Mouse (Mus musculus): ENCODE results near the gene Arhgdia. TPM values are rescaled to one million over a fixed set of nuclear protein-coding genes. Genes with fewer than 3 reads are reported as not detected.

The Arhgdia gene
- total RNA-seq, 1 experiment from 2014 or later = 163 TPM

DNA sequence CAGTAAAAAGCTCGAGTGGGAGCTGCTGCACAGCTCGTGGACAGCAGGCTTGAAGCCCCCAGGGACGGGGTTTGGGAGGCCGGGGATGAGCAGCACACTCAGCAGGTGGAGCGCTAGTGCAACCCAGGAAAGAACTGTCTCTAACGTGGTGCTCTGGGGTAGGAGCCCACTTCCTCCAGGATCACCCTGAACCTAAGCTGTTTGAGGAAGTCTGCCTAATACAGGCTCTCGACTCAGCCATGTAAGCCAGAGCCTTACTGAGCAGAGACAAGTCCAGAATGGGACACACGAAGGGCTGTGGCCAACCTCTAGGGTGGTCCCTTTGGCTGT is 42.5 kb downstream of the Arhgdia start:
- no peak for ATAC-seq (replicated peaks; ENCODE audit: insufficient number of reproducible peaks, low FRiP score, low TSS enrichment, poor library complexity, severe bottlenecking)

DNA sequence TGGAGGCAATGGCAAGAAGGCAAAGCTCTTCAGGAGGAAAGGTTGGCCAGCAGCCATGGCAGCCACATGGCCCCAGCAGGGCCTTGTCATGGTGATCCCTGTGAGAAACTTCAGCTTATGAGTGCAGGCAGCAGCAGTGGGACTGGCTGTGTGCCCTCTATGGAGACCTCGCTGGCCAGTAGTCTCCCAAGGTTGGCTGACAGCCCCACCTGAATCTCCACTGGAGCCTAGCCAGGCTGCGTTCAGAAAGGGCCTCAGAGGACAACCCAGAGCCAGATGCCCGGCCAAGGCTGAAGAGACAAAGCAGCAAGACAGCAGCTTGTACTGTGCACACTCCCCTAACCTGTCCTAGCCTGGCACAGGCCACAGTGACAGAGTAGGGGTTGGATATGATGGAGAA is 42.9 kb downstream of the Arhgdia start:
- no peak for ATAC-seq (replicated peaks; ENCODE audit: insufficient number of reproducible peaks, low FRiP score, low TSS enrichment, poor library complexity, severe bottlenecking)

DNA sequence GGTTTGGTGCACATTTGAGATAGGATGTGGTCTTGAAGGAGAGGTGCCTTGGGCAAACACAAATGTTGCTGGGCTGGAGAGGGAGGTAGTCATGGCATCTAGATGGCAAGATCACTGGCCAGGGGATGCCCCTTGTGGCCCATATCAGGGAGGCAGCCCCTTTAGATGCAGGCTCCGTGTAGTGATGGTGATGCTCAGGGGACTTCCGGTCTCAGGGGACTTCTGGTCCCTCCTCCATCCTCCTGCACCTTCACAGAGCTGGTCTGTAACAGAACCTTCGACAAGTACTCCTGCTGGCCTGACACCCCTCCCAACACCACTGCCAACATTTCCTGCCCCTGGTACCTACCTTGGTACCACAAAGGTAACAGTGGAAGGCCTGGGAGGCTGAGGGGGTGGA is 45.6 kb downstream of the Arhgdia start:
- ATAC-seq (replicated peaks; ENCODE audit: insufficient number of reproducible peaks, low FRiP score, low TSS enrichment, poor library complexity, severe bottlenecking) = no peak

DNA sequence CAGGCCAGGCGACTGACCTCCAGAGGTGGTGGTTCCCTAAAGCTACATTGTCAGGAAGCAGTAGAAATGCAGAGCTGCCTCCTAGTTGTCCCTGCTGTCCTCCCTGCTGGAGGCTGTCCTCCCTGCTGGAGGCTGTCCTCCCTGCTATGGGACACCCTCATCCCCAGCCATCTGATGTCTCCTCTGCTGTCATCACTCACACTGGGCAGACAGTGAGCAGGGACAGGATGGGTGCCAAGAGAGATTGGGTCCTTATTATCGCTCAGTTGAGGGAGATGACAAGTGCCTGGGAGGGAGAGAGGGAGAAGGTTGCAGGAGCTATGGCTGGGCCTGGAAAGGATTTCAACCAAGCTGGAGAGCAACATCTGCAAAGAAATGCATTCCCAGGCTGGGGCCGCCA is 46.3 kb downstream of the Arhgdia start:
- no peak for ATAC-seq (replicated peaks; ENCODE audit: insufficient number of reproducible peaks, low FRiP score, low TSS enrichment, poor library complexity, severe bottlenecking)

DNA sequence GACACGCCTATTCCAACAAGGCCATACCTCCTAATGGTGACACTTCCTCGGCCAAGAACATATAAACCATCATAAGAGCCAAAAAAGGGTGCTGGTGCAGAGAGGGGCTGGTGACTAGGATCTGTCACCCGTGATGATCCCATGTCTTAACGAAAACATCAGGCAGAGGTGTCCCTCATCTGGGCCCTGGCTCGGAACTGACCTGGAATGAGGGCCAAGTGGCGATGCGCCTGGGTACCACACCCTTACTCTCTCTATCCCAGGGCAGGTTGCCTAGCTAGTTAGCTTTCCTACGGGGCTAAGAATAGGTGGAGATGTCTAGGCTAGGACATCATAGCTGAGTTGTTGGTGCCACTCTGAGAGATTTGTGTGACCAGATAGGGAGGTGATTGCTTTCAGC is 47.3 kb downstream of the Arhgdia start:
- ATAC-seq (replicated peaks; ENCODE audit: insufficient number of reproducible peaks, low FRiP score, low TSS enrichment, poor library complexity, severe bottlenecking) = no peak

DNA sequence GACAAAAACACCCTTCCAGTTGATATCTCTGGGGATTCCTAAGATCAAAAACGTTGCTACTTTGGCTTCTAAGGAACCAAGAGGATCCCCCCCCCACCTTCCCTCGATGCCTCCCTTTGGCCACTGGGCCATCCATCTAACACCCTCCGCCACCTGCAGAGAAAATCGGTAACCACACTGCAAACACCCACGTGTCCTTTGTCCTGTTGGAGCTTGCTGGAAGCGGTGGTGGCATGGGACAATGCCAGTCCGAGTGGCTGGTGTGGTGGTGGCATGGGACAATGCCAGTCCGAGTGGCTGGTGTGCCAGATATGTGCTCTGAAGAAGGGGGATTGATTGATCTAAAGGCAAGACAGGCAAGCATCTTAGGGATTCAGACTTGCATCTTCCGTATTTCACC is 49.8 kb downstream of the Arhgdia start:
- no peak for ATAC-seq (replicated peaks; ENCODE audit: insufficient number of reproducible peaks, low FRiP score, low TSS enrichment, poor library complexity, severe bottlenecking)

DNA sequence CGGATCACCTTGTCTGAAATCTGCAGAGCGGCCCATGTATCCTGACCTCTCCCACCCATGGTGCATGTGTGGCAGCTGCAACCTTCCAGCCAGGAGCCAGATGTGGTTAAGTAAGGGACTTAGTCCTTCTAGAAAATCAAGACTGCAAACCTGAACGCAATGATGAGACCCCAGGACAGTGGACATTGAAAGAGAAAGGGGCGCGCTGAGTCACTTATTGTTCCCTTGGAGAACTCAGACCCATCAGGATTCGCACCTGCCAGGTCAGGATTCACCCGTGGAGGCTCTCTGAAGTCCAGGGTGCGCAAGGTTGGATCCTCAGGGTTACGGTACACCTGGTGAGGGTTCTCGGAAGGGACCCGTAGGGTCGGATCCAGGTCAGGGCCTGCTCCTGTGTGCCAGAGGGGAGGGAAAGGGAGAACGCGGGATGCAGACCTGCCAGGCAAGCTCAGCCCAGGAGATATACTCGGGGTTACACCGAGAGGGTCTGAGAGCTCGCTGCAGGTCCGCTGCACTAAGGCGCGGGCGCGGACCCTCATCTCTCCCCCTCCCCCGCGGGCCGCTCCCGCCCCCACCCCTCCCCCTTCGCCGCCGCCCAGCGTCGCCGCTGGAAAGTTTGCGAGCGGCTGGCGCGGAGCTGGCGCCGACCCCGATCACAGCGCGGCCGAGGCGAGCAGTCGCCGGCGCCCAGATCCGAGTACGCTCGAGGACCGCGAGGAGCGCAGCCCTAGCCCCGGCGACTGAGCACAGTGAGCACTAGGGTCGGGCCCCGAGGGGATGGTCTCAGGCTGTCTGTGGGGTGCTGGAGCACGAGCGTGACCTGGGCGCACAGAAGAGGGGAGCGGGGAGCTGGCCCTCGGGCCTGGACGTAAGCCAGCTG is 51.1 kb downstream of the Arhgdia start, which contains the start of gene Gcgr:
TSS of gene Gcgr (plus strand) at position 615 of the 880 bp plus-strand sequence.
- ATAC-seq (replicated peaks; ENCODE audit: insufficient number of reproducible peaks, low FRiP score, low TSS enrichment, poor library complexity, severe bottlenecking) = no peak

DNA sequence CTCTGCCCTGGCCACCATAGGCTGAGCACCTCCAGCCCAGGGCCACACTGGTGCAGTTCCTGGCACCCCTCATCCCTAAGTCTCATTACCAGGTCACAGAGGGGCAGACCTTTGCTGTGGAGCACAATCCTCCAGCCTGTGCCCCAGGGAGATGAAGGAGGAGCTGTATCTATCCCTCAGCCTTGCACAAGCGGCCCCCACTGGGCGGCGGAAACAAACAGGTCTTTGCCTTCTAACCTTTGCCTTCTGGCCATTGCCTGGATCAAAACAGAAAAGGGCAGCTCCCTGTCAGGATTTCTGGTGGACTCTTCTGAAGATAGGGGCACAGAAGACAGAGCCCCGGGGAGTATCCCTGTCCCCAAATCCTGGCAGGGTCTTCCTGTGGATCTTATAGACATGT is 52.5 kb downstream of the Arhgdia start:
- ATAC-seq (replicated peaks; ENCODE audit: insufficient number of reproducible peaks, low FRiP score, low TSS enrichment, poor library complexity, severe bottlenecking) = no peak

Other genes starting within 250 kb of the Arhgdia start
- gene Actg1, start 233.1 kb downstream of the Arhgdia start, total RNA-seq (2017) = 1,753 to 2,142 TPM (median 1,849 TPM) in 3 replicates
- 0.29 to 0.75 TPM in 2 of 3 replicates, not detected in the other for gene Fscn2, start 220.1 kb downstream of the Arhgdia start, total RNA-seq (2017)
- 5.5 to 16.4 TPM (median 9.4 TPM) in 3 replicates for gene Faap100, start 202.9 kb downstream of the Arhgdia start, total RNA-seq (2017)
- 36.2 to 43.1 TPM (median 37.2 TPM) in 3 replicates for gene Nploc4, start 143.9 kb downstream of the Arhgdia start, total RNA-seq (2017)
- gene Tspan10, start 139.0 kb downstream of the Arhgdia start, total RNA-seq (2017) = not detected in 3 replicates
- gene Pde6g, start 128.1 kb downstream of the Arhgdia start, total RNA-seq (2017) = 0.29 TPM in 1 of 3 replicates, not detected in the others
- gene Oxld1, start 123.6 kb downstream of the Arhgdia start, total RNA-seq (2017) = 3.5 to 6.4 TPM (median 3.9 TPM) in 3 replicates
- gene Ccdc137, start 123.5 kb downstream of the Arhgdia start, total RNA-seq (2017) = 17.9 to 37.4 TPM (median 25.2 TPM) in 3 replicates
- gene Arl16, start 114.0 kb downstream of the Arhgdia start, total RNA-seq (2017) = 4.8 to 15.5 TPM (median 14.4 TPM) in 3 replicates
- 30.7 to 37.5 TPM (median 32.4 TPM) in 3 replicates for gene Mrpl12, start 97.0 kb downstream of the Arhgdia start, total RNA-seq (2017)
- gene Slc25a10, start 89.8 kb downstream of the Arhgdia start, total RNA-seq (2017) = 6.6 to 8.1 TPM (median 7.4 TPM) in 3 replicates
- gene Gcgr, start 50.9 kb downstream of the Arhgdia start, total RNA-seq (2017) = not detected in 3 replicates
- 13.8 to 21.9 TPM (median 16.9 TPM) in 3 replicates for gene Mcrip1, start 31.9 kb downstream of the Arhgdia start, total RNA-seq (2017)
- not detected in 3 replicates for gene Ppp1r27, start 30.5 kb downstream of the Arhgdia start, total RNA-seq (2017)
- 331 to 434 TPM (median 349 TPM) in 3 replicates for gene P4hb, start 8.4 kb downstream of the Arhgdia start, total RNA-seq (2017)
- 78.4 to 113 TPM (median 112 TPM) in 3 replicates for gene Alyref, start 16.7 kb upstream of the Arhgdia start, total RNA-seq (2017)
- 18.5 to 31.2 TPM (median 26.5 TPM) in 3 replicates for gene Anapc11, start 16.8 kb upstream of the Arhgdia start, total RNA-seq (2017)
- not detected in 3 replicates for gene Npb, start 26.9 kb upstream of the Arhgdia start, total RNA-seq (2017)
- 26.9 to 43.7 TPM (median 32.9 TPM) in 3 replicates for gene Pcyt2, start 36.3 kb upstream of the Arhgdia start, total RNA-seq (2017)
- 131 to 192 TPM (median 132 TPM) in 3 replicates for gene Sirt7, start 43.6 kb upstream of the Arhgdia start, total RNA-seq (2017)
- 28.8 to 34.0 TPM (median 33.8 TPM) in 3 replicates for gene Mafg, start 52.0 kb upstream of the Arhgdia start, total RNA-seq (2017)
- 0.57 to 0.58 TPM in 2 of 3 replicates, not detected in the other for gene Pycr1, start 62.1 kb upstream of the Arhgdia start, total RNA-seq (2017)
- not detected in 3 replicates for gene Myadml2, start 66.5 kb upstream of the Arhgdia start, total RNA-seq (2017)
- not detected in 3 replicates for gene Notum, start 79.6 kb upstream of the Arhgdia start, total RNA-seq (2017)
- 32.3 to 55.6 TPM (median 50.2 TPM) in 3 replicates for gene Aspscr1, start 91.3 kb upstream of the Arhgdia start, total RNA-seq (2017)
- 27.0 to 58.3 TPM (median 41.9 TPM) in 3 replicates for gene Cenpx, start 132.1 kb upstream of the Arhgdia start, total RNA-seq (2017)
- 39.7 to 45.3 TPM (median 41.0 TPM) in 3 replicates for gene Lrrc45, start 132.3 kb upstream of the Arhgdia start, total RNA-seq (2017)
- 7.1 to 9.7 TPM in 2 of 3 replicates, not detected in the other for gene Rac3, start 139.8 kb upstream of the Arhgdia start, total RNA-seq (2017)
- gene Dcxr, start 145.7 kb upstream of the Arhgdia start, total RNA-seq (2017) = 14.8 to 32.2 TPM (median 23.8 TPM) in 3 replicates
- gene Cbr2, start 150.5 kb upstream of the Arhgdia start, total RNA-seq (2017) = 2.0 TPM in 1 of 3 replicates, not detected in the others
- gene Hmga1b, start 181.2 kb upstream of the Arhgdia start, total RNA-seq (2017) = 2.3 to 66.8 TPM (median 12.5 TPM) in 3 replicates
- gene Rfng, start 202.6 kb upstream of the Arhgdia start, total RNA-seq (2017) = 1.0 to 3.9 TPM (median 1.2 TPM) in 3 replicates
- gene Gps1, start 202.6 kb upstream of the Arhgdia start, total RNA-seq (2017) = 55.0 to 59.6 TPM (median 55.7 TPM) in 3 replicates
- 25.1 to 42.4 TPM (median 31.8 TPM) in 3 replicates for gene Dus1l, start 214.8 kb upstream of the Arhgdia start, total RNA-seq (2017)
- gene Fasn, start 242.9 kb upstream of the Arhgdia start, total RNA-seq (2017) = 13.2 to 26.4 TPM (median 13.5 TPM) in 3 replicates